Mouse (Mus musculus) central nervous system, embryonic 11.5 days (tissue): Measurements from ENCODE around the gene Brcc3. TPM values are rescaled to one million over a fixed set of nuclear protein-coding genes. Genes with fewer than 3 reads are reported as not detected.

Source experiments
- polyA plus RNA-seq: library from polyadenylated mRNA; depleted of rRNA; stranded (reverse); fragments of >200 nt; gene quantifications from 2 replicates; pipeline ENCODE4 v1.2.3, GENCODE M21; 2012; rRNA removed

Brcc3 gene
- polyA plus RNA-seq: 26.7 and 38.6 TPM in 2 replicates

DNA sequence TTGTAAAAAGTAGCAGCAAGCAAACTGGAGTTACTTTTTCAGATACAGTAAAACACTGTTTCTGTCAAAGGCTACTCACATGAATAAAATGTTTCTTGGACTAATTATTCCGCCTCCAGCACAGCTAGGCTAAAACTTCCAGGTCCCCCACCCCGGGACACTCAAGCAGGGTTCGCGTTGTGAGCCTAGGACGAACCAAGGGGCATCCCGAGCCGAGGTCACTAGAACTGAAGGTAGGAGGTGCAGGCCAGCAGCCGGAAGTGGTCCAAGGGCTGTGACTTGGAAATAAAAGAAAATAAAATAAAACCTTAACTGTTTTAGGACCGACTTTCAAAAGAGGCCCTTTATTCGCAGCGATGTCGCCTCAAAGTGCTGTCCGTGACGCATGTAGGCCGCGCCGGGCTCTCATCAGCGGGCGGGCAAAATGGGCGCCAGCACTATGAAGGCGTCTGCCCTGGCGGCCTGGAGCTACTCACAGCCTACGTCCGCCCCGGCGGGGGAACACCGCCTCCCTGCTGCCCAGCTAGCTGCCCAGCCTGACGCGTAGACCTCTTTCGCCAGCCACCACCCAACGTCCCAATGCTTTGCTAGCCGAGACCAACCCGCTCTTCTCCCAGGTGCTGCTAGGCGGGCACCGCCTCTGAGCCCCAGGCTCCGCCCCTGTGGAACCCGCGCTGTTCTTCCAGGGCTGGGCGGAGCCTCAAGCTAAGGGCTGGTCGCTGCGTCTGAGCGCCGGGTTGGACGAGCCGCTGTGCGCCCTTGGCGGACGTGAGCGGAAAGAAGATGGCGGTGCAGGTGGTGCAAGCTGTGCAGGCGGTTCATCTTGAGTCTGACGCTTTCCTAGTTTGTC, at the start of gene Brcc3, which contains the start of the genes Cmc4 and Mtcp1:
TSS of gene Brcc3 (plus strand) at position 693 of the 850 bp plus-strand sequence.
TSS of gene Cmc4 (minus strand) at position 649 of the 850 bp plus-strand sequence.
TSS of gene Mtcp1 (minus strand) at position 653 of the 850 bp plus-strand sequence.

DNA sequence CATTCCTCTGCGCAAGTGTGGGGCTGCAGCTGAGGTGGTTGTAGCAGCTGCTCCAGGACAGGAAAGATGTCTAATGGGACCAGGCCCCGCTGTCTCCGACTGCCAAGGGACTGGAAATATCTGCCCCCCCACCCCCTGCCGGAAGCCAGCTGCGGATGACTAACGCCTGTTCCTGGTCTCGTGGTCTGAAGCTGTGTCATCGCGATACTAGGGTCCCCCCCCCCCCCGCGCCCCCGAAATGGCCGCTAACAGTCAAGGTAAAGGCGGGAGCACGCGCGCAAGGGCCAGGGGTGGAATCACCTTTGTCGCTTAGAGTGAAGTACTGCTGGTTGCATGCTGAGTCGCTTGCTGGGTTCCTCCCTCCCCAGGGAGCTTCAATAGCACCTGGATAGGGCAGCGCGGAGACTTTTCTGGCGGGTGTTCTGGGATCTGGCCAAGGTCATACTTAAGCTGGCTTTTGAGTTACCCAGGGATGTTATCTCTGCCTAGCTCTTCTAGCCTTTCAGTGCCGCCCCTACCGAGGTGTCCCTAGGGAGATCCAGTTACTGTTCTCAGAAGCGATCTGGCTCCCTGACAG, 34.1 kb upstream of the Brcc3 start, which contains the start of the genes Fundc2 and F8:
TSS of gene Fundc2 (plus strand) at position 205 of the 577 bp plus-strand sequence.
TSS of gene F8 (minus strand) at position 421 of the 577 bp plus-strand sequence.

Other genes starting within 250 kb of the Brcc3 start
- gene Fundc2, start 34.2 kb upstream of the Brcc3 start, polyA plus RNA-seq: 15.9 and 27.7 TPM in 2 replicates
- 0.22 and 0.80 TPM in 2 replicates for gene F8, start 34.0 kb upstream of the Brcc3 start, polyA plus RNA-seq
- gene Cmc4, start within 50 bp of the Brcc3 start, polyA plus RNA-seq: 18.6 and 20.4 TPM in 2 replicates
- 8.0 and 13.7 TPM in 2 replicates for gene Mtcp1, start within 50 bp of the Brcc3 start, polyA plus RNA-seq
- 47.0 and 72.7 TPM in 2 replicates for gene Vbp1, start 97.7 kb downstream of the Brcc3 start, polyA plus RNA-seq
- gene Rab39b, start 161.6 kb downstream of the Brcc3 start, polyA plus RNA-seq: 4.9 and 7.8 TPM in 2 replicates